Mouse (Mus musculus): ENCODE results near the gene Cfap298.

Cfap298 gene

DNA sequence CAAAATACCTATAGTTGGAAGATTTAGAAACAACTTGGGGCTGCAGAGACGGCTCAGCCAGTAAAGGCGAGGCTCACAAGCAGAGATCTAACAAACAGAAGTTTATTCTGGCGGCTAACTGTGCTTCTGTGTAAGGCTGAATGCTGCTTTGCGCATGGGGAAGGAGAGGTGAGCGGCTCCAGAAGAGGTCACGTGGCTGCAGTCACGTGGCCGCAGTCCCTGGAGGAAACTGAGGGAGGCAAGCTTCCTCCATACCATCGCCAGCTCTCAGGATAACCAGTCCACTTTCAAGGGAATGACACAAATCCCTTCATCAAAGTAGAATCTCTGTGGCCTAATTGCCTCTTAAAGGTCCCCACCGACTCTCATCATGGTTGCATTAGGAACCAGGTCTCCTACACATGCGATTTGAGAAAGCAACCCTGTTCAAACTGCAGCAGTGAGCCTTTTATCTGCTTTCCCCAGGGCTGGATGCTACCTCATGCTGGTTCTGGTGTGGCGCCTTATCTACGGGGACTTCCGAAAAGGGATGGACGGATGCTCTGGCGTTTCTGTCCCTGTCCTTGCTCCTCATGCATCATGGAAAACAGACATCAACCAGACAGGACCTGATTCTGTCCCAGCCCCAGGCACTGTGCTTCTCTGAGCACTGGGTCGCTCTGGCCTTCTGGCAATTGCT lies 23.9 kb downstream of the Cfap298 start:
- no peak for DNase-seq

GRCm38 (mm10) chr16:90907250-90907649 lies 27.7 kb downstream of the Cfap298 start:
- no peak for DNase-seq

- DNase-seq, result no peak
These were observed 31.6 kb downstream of the Cfap298 start for GRCm38 (mm10) chr16:90903300-90903699.

GRCm38 (mm10) chr16:90901364-90901763 lies 33.5 kb downstream of the Cfap298 start:
- peak; percentile 18 for DNase-seq

GRCm38 (mm10) chr16:90899498-90899897 lies 35.4 kb downstream of the Cfap298 start:
- DNase-seq, result peak; percentile 22

DNA sequence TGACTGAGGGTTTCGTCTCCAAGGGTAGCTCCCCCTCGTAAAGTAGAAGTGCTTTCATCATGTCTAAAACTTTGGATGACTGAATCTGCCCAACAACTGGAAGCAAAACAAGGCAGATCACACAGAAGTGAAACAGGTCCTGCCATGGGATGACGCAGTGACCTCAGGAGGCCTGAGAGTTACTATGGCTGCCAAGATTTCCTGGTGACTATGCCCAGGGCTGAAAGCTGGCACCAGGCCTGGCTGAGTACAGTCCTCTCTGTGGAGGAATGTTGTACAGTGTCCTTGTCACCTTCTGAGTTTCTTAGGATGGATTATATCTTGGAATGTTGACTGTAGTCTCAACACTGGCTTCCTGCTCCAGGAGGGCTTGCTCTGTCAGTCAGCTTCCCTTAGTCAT lies 37.3 kb downstream of the Cfap298 start:
- DNase-seq, result peak; percentile 9

DNA sequence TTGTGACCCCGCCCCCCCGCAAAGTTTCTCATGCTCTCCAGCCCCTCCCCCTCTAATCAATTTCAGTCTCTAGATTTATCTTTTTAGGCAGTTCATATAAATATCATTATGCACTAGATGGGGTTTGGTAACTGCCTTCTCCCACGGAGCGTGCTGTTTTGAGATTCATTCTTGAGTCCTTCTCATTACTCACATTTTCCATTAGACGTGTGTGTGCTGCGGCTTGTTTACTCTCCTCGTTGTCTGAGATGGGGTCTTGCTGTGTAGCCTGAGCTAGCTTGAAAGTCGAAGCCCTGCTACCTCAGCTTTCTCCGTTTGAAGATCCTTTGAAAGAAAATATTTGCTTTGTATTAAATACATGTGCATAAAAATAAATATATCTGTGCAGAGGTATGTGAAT lies 41.1 kb downstream of the Cfap298 start:
- no peak for DNase-seq

- DNase-seq, result no peak
These were observed 41.9 kb downstream of the Cfap298 start for GRCm38 (mm10) chr16:90893019-90893418.

GRCm38 (mm10) chr16:90892081-90892480 lies 42.8 kb downstream of the Cfap298 start:
- no peak for DNase-seq

GRCm38 (mm10) chr16:90891601-90892000 lies 43.3 kb downstream of the Cfap298 start:
- DNase-seq, result peak; percentile 41

DNA sequence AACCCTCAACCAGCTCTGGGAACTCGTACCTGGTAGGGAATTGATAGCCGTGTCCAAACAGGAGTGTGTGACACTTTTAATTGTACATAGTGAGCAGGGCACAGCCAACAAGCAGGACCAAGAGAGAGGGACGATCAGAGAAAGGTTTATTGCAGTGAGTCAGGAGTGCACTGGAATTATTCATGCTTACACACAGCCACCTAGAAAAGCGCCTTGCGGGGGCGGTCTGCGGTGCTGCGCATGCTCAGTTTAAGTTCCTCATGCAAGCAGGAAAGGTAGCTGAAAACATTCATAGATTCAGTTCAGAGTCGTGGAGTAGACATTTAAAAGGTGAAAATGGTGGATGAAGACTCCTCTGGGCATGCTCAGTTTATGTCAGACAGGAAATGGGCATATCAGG lies 44.2 kb downstream of the Cfap298 start:
- DNase-seq, result no peak

DNA sequence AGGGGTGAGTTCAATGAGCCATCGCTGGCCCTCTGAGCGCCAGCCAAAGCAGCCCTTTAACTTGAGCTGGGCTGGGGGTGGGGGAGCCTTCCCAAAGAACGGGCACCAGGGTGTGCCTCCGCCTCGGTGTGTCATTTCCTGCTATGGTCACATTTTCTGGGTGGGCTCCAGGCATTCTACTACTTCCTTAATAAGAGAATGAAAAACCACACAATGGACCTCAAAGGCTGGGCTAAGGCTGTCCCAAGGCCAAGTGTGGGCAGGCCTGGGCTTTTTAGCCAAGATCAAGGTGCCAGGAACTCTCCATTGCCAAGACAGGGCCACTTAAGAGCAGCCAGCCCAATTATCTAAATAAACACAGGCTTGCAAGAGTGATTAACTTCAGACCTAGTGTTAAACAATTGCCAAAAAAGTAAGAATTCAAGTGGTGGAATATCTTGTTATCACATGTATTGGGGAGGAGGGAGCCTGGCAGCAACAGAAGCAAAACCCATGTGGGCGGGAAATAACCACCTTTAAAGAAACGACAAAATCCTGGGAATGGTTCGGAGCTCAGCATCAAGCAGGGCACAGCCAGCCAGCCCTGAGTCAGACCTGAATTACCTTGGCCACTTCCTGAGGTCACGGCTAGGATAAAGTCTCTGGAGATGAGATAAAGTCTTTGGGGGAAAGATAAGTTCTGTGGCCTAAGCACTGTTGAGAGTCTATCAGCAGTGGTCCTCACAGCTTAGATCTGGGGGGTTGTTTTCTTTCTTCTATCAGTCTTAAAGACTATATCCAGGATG lies 48.9 kb downstream of the Cfap298 start:
- DNase-seq, result peak; percentile 30

- no peak for DNase-seq
These were observed 49.6 kb downstream of the Cfap298 start for GRCm38 (mm10) chr16:90885351-90885750.

DNA sequence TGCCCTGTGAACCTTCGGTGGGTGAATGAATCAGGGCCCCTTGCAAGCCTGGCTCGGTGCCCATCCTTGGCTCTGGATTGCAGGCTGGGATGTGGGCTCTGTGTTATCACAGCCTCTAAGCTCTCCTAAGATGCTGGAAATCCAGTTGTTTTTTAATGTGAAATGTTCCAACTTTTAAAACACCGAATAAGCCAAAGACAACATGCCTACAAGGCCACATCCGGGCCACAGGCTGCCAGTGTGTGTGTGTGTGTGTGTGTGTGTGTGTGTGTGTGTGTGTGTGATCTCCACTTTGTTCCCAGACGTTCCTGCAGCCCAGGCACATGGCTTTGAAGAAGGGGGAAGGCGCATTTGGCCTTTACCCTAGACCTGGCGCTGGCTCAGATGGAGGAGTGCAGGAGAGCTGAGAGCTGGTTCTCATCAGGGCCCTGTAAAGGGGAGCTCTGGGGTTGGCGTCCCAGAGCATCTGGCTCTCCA lies 52.4 kb downstream of the Cfap298 start:
- DNase-seq, result peak; percentile 14

GRCm38 (mm10) chr16:90878135-90878860 lies 56.6 kb downstream of the Cfap298 start:
- peak; percentile 27 for DNase-seq

Data from kidney, adult 9 months (tissue).